In genomic region chr3:37634648-37635047, GRCm38 (mm10) we compare ENCODE assay signal across 9 mouse cellular contexts. TPM values are rescaled to one million over a fixed set of nuclear protein-coding genes. Genes with fewer than 3 reads are reported as not detected.
DNase-seq lines count a peak whose midpoint lies in the region; ATAC-seq and TF ChIP-seq lines count a peak whose summit lies in the region.
"Had no signal": no experiment of that assay in that cellular context is flagged by ENCODE, and none has a peak within 500 bp of the region (broad histone marks: within the 10 kb centered on the region; RNA-seq: fewer than 3 reads in every experiment).

No protein-coding gene starts in this region.

- DNase-seq in adrenal gland, postnatal 10 days = peak; percentile 32
- no peak for DNase-seq in adrenal gland, postnatal 4 days (ENCODE audit: low spot score in 2 of 2)
- DNase-seq in hindbrain, postnatal 0 days (ENCODE audit: low spot score) = peak; percentile 64
- DNase-seq in hindbrain, embryonic 10.5 days (ENCODE audit: low spot score) = no peak
- peak; percentile 63 for DNase-seq in 3T3-L1 (ENCODE audit: low read depth, low spot score)
- no peak for DNase-seq in right cerebral cortex, postnatal 25 days
- DNase-seq: right cerebral cortex, postnatal 4 days had no signal

- 35% methylated on average over 4 of the region's 4 CpGs for WGBS in hindbrain, postnatal 0 days
- WGBS in hindbrain, embryonic 10.5 days = 39% methylated on average over 4 of the region's 4 CpGs

- H3K4me1 ChIP-seq in hindbrain, postnatal 0 days (ENCODE audit: insufficient read depth, low read length) = no peaks in the 10 kb centered on the region
- H3K4me1 ChIP-seq in hindbrain, embryonic 10.5 days (replicated peaks) = peaks cover 3% of the 10 kb centered on the region; the same call in 1 of the 2 replicates

- no peak overlapping the region for H3K9ac ChIP-seq in hindbrain, postnatal 0 days (replicated peaks; ENCODE audit: low read length)

- TF ChIP-seq CTCF in hindbrain, postnatal 0 days (IDR thresholded peaks at IDR 0.05; ENCODE audit: low read depth) = peak; percentile 66

- no peaks in the 10 kb centered on the region for H3K9me3 ChIP-seq in hindbrain, postnatal 0 days (ENCODE audit: low read length)
- no peaks in the 10 kb centered on the region for H3K9me3 ChIP-seq in hindbrain, embryonic 10.5 days

- H3K4me2 ChIP-seq in hindbrain, postnatal 0 days (ENCODE audit: low read depth, low read length) = no peak overlapping the region

- ATAC-seq in hindbrain, postnatal 0 days = no peak
- ATAC-seq in common myeloid progenitor, adult 5-6 weeks (replicated peaks; ENCODE audit: low read depth, poor library complexity, severe bottlenecking) = peak; percentile 64
- ATAC-seq in erythroid progenitor cell, adult 5-6 weeks (replicated peaks; ENCODE audit: low FRiP score, poor library complexity, severe bottlenecking) = no peak

- no peaks in the 10 kb centered on the region for H3K27me3 ChIP-seq in hindbrain, postnatal 0 days (ENCODE audit: insufficient read depth, low read length)
- no peaks in the 10 kb centered on the region for H3K27me3 ChIP-seq in hindbrain, embryonic 10.5 days (ENCODE audit: insufficient read depth, poor library complexity, severe bottlenecking)

- no peaks in the 10 kb centered on the region for H3K36me3 ChIP-seq in hindbrain, postnatal 0 days (ENCODE audit: insufficient read depth, low read length)
- H3K36me3 ChIP-seq in hindbrain, embryonic 10.5 days = no peaks in the 10 kb centered on the region

- no peak overlapping the region for H3K27ac ChIP-seq in hindbrain, postnatal 0 days
- H3K27ac ChIP-seq in hindbrain, embryonic 10.5 days = no peak overlapping the region

- H3K4me3 ChIP-seq in hindbrain, postnatal 0 days (ENCODE audit: low read length) = no peak overlapping the region
- no peak overlapping the region for H3K4me3 ChIP-seq in hindbrain, embryonic 10.5 days

RNA-seq across cellular contexts. Expression of gene Spry1, which starts 5.1 kb away (rescaled TPM):
- 10 to 100 TPM; 25.1 to 30.2 TPM for total RNA-seq in adrenal gland, postnatal 10 days (2021)
- 10 to 100 TPM; 35.4 to 40.6 TPM for total RNA-seq in adrenal gland, postnatal 4 days (2021)
- 31.8 and 40.6 TPM in 2 replicates for total RNA-seq in hindbrain, postnatal 0 days (2014; rRNA removed)
- 5.5 and 5.6 TPM in 2 replicates for polyA plus RNA-seq in hindbrain, postnatal 0 days (2015; fragmentation: Nextera tagmentation; extraction: Ambion mirVana)
- polyA plus RNA-seq in hindbrain, embryonic 10.5 days (2016; fragmentation: Nextera tagmentation; extraction: Ambion mirVana) = 11.3 and 16.9 TPM in 2 replicates
- total RNA-seq in common myeloid progenitor, adult 5-6 weeks (2017) = 4.5 and 4.8 TPM in 2 replicates
- 1.1 and 2.1 TPM in 2 replicates for total RNA-seq in erythroid progenitor cell, adult 5-6 weeks (2015; ENCODE audit: low replicate concordance)
- total RNA-seq in erythroid progenitor cell, adult 5-6 weeks (2017; ENCODE audit: low replicate concordance) = not detected in 2 replicates

Comparison
In these comparisons a context has a peak if more than half of its experiments do, and no peak if none do; other contexts are left out.
1. DNase-seq: peak in adrenal gland, postnatal 10 days (single experiment), hindbrain, postnatal 0 days (single experiment) and 3T3-L1 (single experiment); none in adrenal gland, postnatal 4 days (0 of 2), hindbrain, embryonic 10.5 days (single experiment) and right cerebral cortex, postnatal 25 days (single experiment).